Mouse (Mus musculus): ENCODE data around the gene Tnf. TPM values are rescaled to one million over a fixed set of nuclear protein-coding genes. Genes with fewer than 3 reads are reported as not detected.
A peak's percentile ranks its signal among the peaks of the same experiment; 100 is the strongest.

The Tnf gene
- total RNA-seq, 2 experiments from 2014 or later: 0.76 to 1.3 TPM

DNA sequence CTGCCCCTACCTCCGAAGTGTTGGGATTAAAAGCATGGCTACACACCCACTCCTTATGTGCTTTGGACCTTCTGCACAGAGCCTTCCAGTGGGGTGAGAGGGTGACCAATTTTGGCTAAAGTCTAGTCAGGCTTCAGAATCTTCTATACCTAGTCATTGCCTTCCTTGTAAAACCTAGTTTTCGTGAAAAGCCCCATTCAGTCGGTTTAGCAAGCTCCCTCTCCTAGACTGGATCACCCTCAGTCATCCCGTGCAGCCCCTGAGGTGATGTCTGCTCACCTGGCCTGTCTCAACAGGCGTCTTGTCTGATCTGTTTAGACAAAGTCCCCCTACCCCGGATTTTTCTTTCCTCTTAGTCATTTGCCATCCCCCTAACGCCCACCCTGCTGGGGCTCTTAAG is 3.8 kb downstream of the Tnf start:
- DNase-seq: no peak

DNA sequence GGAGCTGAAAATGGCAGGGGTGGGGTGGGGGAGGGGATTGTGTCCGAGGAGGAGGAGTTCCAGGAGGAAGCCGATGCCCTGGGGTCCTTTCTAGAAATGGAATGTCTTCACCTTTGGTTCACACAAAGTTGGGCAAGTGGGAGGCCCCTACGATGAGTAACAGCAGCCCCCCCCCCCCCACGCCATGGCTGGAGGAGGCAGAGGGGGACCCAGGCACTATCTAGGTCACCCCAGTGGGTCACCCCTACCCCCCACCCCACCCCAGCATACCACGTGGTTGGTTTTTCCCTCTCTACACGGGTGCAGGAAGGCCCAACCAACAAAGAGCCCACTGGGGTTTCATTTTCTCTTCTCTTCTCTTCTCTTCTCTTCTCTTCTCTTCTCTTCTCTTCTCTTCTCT is 4.7 kb downstream of the Tnf start:
- DNase-seq: no peak

DNA sequence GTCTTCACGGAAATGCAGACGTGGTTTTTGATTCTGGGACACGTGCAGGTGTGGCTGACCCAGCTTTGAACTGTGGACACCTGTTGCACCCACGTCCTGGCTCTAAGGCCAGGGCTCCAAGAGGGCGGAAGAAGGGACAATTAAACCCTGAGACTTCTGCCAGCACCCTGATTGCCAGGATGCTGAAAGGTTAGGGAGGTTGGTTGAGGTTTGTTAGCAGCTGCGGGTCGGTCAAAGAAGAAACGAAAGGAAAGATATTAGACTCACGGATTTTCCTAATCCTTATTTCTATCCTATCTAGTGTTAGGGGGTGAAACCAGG is 5.5 kb downstream of the Tnf start:
- DNase-seq: no peak

DNA sequence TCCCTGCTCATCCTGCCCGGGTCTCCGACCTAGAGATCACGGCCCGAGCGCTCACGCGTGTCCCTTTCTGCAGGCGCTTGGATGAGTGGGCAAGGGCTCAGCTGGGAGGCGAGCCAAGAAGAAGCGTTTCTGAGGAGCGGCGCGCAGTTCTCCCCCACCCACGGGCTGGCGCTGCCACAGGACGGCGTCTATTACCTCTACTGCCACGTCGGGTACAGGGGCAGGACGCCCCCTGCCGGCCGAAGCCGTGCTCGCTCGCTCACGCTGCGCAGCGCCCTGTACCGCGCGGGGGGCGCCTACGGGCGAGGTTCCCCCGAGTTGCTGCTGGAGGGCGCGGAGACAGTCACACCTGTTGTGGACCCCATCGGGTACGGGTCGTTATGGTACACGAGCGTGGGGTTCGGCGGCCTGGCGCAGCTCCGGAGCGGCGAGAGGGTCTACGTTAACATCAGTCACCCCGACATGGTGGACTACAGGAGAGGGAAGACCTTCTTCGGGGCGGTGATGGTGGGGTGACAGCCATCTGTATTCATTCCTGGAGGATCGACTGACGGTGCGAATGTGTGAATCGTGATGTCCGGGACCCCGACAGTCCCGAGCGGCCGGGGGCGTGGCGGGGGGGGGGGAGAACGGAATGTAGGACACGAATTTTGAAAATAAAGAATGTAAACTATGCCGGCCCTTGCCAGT is 6.0 kb downstream of the Tnf start:
- peak; percentile 86 for DNase-seq

DNA sequence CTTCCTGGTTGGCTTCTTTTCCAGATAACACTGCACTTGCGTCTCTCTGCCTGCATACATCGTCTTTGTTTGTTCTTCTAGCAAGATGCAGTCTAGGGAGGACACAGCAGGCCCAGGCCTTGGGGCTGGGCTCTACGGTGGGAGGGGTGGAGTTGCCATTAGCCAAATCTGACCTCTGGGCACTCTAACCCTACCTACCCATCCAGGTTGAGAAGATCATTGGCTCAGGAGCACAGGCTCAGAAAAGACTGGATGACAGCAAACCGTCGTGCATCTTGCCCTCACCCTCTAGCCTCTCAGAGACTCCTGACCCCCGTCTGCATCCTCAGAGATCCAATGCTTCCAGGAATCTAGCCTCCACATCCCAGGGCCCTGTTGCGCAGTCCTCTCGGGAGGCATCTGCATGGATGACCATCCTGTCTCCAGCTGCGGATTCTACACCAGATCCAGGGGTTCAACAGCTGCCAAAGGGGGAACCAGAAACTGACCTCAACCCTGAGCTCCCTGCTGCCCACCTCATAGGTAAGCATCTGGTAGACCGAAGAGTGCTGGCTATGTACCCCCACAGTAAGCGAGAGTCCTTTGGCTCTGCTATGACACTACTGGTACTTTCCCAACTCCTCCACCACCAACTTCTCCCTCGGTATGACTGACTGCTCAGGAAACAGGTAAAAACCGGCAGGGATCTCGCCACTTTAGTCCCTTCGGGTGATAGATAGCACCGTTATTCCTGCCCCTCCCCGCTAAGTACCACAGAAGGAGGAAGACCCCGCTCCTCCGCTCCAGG is 6.8 kb downstream of the Tnf start:
- DNase-seq: no peak

DNA sequence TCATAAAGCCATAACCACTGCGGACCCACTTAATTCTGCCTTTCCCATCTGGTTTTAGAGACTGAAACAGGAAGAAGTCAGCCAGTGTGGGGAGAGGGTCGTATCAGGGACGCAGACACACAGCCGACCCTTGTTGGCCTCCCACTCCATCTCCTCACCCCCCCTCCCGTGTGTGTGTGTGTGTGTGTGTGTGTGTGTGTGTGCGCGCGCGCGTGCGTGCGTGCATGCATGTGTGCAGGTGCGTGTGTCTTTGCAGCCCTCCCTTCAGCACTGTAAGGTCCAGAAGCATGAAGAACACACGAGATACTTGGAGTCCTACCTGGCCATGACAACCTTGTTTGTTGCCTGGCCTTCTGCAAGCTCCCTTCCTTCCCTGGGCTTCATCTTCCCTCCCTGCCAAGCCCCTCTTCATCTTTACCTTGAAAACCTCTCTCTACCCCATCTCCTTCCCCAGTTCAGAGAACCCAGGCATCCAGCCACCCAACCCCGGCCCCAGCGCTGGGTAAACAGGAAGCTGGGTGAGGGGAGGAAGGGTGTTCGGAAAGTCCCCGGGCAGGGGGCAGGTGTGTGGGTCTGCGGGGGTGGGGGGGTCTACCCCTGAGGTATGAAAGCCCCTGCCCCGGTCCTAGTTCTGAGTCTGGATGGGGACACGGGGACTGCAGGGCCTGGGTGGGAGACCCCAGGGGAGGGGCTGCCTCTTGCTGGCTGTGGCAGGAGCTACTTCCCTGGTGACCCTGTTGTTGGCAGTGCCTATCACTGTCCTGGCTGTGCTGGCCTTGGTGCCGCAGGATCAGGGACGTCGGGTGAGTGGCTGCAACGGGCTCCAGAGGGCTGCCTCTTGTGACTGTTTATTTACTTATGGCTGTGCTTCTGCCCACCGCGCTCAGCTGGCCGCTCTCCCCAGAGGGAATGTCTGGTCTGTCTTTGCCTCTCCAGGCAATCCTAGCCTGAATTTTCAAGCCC is 7.6 kb downstream of the Tnf start, which contains the start of gene Ltb:
Gene Ltb (plus strand): TSS at position 559 of the 963 bp plus-strand sequence.
- no peak for DNase-seq

DNA sequence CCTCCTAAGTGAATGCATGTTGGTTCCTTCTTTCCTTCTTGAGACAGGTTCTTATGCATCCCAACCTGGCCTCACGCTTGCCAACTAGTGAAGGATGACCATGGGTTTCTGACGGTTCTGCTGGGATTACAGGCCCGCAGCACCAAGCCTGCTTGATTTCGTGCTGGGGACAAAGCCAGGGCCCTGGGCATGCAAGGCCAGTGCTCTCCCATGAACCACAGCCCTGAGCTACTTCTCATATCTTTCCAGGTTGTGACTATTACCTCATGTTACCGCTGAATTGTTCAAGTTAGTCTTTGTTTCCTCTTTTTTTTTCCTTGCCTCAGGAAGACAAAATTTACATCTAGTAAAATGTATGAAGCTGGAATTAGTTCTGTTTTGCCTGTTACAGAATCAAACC is 8.9 kb downstream of the Tnf start:
- DNase-seq: no peak

DNA sequence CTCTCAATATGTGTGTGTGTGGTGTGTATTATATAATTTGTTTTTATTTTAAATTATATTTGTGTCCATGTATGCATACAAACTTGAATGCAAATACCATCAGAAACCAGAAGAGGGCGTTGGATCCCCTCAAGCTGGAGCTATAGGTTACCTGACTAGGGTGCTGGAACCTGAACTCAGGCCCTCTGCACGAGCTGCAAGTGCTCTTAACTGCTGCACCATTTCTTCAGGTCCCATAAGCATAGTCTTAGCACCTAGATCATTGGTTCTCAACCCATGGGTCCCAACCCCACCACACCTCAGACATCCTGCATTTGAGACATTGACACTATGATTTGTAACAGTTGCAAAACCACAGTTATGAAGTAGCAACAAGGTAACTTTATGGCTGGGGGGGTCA is 10.1 kb downstream of the Tnf start:
- no peak for DNase-seq

DNA sequence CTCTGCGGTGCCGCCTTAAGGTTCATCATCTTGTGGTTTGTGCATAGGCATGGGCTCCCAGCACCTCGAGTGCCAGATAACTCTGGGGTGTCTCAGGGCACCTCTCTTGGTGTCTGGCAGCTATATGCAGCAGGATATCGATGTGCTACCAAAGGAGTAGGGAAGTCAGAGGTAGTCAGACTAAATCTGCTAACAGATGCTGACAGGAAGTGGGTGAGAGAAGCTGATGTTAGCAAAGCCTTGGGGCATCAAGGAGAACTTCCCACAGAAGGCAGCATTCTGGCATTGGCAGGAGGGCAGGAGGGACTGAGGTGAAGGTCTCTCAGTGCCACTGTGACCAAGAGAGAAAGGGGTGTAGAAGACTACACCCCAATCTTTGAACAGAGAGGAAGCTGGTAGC is 11.7 kb downstream of the Tnf start:
- DNase-seq: no peak

DNA sequence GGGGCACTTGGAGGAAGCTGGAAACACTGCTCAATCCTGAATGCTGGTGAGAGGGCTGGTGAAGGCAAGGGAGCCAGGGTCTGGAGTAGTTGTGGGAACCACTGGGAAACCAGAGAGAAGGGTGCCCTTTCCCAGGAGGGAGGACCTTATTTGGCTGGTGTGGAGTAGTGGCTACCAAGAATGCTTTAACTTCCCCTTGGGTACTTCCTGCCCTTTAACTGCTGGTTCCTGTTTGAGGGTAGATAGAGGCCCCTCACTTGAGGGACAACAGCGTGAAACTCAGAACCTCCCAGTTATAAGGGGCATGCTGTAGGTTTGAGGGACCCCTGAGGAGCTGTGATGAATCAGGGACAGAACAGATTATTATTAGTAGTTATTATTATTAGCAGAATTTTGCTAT is 12.6 kb downstream of the Tnf start:
- no peak for DNase-seq

DNA sequence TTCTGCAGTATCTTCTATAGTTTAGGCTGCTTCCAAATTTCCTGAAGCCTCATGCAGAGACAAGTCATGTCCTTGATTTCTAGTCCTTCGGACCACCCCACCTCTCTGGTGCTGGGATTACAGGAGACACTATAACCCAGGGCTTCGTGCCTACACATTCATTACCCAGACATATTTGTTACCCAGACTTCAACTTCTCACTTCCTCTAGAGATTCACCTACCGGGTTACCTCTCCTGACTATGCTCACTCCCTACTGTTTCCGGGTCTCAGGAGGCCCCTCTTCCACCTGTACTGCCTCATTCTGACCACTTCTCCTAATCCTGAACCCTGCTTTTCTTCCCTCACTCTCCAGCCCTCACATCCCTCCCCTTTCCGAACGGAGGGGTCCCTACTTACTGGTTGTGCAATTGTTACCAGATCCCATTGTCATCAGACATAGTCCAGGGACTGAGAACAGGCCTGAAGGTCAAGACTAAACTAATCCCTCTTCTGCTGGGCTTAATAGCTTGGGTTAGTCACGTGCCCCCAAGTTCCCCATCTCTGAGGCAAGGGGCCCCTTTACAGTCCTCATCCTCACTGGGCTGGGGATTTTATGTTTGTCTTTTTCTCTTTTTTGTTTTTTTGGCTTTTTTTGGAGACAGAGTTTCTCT is 13.7 kb downstream of the Tnf start, which contains the start of gene Lst1:
Gene Lst1 (minus strand): TSS at position 481 of the 652 bp plus-strand sequence.
- no peak for DNase-seq

DNA sequence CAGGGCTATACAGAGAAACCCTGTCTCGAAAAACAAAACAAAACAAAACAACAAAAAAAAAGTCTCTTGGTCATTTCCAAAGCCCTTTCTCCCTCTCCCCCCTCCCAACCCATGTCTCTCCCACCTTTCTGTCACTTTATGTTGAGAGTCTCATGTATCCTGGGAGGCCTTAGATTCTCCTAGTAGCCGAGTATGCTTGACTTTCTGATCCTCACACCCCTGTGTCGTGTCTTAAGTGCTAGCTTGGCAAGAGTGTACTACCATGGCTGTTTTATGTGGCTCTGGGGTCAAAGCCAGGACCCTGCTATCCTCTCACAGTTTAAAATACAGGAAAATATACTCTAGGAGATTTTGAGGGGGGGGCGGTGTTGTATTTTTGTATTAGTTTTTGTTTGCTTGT is 14.5 kb downstream of the Tnf start:
- no peak for DNase-seq

DNA sequence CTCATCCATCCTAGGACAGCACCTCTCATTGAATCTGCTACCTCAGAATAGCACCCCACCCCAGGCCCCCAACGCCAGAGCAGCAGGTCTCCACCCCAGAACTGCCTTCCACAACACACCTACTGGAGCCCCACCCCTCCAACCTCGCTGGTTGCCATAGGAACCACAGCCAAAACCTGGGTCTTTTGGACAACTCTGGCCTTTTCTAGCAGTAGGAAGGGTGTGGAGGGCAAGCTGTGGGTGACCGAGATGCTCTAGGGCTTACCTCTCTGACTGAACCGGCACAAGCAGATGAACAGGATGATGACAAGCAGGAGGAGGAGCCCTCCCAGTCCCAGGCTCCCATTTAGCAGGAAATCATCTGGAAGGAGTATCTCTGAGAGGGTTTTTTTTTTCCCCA is 15.1 kb downstream of the Tnf start:
- DNase-seq: no peak

DNA sequence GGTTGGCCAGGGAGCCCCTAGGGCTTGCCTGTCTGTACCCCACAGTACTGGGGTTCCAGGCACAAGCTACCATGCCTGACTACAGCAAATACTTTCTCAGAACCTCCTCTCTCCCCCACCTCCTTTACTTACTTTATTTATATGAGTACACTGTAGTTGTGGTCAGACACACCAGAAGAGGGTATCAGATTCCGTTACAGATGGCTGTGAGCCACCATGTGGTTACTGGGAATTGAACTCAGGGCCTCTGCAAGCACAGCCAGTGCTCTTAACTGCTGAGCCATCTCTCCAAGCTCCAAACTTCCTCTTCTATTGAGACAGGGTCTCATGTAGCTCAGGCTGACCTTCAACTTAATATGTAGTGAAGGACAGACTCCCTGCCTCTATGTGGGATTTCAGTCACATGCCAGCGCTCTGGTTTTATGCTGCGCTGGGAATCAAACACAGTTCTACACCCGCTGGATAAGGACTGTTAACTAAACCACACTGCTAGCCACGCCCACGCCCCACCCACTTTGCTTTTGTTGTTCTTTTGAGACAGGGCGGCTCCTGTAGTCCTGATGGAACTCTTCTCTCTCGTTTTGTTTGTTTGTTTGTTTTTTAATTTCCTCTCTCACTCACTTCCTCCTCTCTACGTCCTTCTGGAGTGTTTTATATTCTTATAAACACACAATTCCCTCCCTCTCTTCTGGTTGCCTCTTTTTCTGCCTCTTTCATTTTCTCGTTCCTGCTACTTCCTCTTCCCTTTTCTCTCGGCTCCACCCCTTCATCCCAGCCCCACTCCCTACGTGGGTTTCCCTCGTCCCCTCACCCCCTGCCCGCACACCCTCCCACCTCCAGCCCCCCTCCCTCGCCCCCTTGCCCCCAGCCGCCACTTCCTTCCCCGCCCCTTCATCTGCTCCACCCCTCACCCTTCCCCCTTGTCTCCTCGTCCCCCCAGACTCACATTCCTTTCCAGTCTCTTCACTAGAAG is 15.9 kb downstream of the Tnf start:
- DNase-seq: peak; percentile 74

DNA sequence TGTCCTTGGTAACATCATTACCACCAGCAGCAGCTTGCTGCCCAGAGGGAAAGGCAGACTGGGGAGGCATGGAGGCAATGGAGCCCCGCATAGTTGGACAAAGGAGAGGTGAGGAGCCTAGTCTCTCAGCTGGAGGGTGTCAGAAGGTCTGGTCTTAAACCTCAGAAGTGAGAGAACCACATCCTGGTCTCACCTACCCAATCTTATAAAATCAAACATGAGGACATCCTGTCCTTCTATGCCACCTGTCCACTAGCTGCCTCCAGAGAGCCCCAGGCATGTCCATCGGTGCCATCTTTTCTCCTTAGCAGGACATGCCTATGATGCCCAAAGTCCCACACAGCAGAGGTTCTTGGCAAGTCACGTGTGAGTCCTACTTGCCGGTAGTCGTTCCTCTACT is 21.7 kb downstream of the Tnf start:
- DNase-seq: no peak

DNA sequence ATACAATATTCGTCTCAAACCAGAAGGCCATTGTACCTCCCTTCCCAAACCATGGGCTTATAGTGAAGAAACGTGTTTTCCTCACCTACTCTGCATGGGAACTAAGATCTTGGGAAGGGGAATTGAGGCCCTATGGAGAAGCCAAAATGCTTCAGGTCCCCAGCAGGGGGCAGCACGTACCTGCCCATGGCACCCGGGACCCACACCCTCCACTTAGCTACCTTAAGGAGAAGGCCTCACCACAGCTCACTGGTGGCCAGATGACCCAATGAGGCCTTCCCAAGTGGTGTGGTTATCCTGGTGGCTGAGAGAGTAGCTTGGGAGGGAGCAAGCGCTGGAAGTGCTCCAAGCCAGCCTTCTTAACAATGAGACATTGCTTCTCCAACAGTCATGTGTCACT is 23.3 kb downstream of the Tnf start:
- DNase-seq: peak; percentile 84

DNA sequence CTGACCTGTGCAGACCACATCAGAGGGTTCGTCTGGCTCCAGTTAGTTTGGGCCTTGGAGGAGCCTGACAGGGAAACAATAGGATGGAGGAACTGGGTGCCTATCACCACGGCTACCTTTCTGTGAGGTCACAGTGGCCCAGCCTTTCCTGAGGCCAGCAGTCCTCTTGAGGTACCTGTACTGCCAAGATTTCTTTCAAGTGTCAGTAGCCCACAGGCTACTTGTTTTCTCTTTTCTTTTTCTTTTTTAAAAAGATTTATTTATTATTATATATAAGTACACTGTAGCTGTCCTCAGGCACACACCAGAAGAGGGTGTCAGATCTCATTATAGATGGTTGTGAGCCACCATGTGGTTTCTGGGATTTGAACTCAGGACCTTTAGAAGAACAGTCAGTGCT is 25.8 kb downstream of the Tnf start, which contains the start of gene Aif1:
Gene Aif1 (minus strand): TSS at position 101 of the 400 bp plus-strand sequence.
- no peak for DNase-seq

DNA sequence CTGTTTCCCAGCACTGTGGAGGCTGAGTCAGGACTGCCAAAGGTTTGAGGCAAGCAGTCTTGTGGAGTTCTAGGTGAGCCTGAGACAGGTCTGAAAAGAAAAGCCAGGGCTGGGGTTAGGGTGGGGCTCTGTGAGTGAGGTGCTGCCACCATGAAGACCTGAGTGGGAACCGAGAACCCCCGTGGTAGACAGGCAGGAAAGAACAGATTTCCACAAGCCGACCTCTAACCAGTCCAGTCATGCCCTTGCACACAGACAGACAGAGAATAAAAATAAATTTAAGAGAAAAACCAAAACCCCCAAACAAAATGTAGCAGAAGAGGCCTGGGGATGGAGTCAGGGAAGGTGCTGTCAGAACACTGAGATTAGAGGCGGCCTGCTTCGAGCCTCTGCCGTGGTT is 26.4 kb downstream of the Tnf start:
- no peak for DNase-seq

DNA sequence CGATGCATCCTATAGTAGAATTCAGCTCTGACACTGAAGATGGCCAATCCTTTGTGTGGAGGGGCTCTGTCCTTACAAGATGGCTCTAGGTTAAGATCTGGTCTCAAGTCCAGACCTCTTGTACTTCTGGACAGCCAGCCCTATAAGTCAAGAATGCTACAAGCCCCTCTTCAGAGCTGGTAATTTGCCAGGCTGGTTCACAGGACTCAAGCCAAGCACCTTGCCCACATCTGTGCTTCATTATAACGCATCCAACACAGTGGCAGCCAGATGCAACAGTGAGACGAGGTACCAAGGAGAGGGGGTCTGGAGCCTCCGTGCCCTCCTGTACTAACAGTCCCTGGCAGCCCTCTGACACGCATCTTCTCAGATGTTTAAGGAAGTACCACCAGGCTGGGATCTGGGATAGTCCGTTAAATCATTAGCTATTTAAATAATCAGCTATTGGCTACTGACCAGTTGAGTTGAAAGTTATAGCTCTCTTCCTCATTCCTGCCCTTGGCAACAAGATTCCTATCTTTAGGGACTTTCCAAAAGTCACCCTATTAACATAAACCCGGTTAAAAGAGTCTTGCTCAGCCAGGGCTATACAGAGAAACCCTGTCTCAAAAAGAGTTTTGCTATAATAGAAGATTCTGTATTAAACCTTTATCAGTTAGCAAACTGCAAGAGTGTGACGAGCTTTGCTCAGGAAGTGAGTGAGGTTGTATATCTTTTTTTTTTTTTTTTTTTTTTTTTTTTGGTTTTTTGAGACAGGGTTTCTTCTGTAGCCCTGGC is 27.4 kb downstream of the Tnf start:
- DNase-seq: no peak

DNA sequence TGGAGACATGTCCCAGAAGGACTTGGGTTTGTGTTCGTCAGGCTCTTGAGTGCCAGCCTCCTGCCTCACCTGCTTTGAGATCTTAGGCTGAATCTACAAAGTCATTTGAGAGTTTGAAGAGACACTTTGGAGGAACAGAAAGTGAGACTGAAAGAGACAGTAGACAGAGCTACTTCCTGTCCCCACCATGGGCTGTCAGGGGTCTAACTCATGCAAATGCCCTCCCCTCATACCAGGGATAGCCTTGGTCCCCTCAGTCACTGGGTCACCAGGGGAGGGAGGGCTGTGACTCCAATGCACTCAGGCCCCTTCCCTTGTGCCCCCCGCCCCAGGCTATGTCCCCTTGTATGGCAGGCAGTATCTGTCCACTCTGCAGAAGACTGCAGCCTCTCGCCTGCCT is 28.5 kb downstream of the Tnf start:
- no peak for DNase-seq
